Mouse (Mus musculus): ENCODE results near the gene Taf4.

GRCm38 (mm10) chr2:179877551-179878215 is 98.8 kb downstream of the Taf4 start:
- no peak for TF ChIP-seq POLR2A (IDR thresholded peaks at IDR 0.05; ENCODE audit: control insufficient read depth, extremely low read depth, insufficient read depth, low read length, poor library complexity)
- peak; percentile 66; the same call in 1 of the 2 replicates for TF ChIP-seq CTCF (IDR thresholded peaks at IDR 0.05; ENCODE audit: borderline replicate concordance, control insufficient read depth, extremely low read depth, insufficient read depth, low read length, poor library complexity)

All from thymus, adult 2 months (tissue).